Mouse (Mus musculus): ENCODE measurements around the gene Bckdha. TPM values are rescaled to one million over a fixed set of nuclear protein-coding genes. Genes with fewer than 3 reads are reported as not detected.
A peak's percentile ranks its signal among the peaks of the same experiment; 100 is the strongest.

Bckdha gene
- total RNA-seq, 2 experiments from 2014 or later: 58.0 to 78.3 TPM

DNA sequence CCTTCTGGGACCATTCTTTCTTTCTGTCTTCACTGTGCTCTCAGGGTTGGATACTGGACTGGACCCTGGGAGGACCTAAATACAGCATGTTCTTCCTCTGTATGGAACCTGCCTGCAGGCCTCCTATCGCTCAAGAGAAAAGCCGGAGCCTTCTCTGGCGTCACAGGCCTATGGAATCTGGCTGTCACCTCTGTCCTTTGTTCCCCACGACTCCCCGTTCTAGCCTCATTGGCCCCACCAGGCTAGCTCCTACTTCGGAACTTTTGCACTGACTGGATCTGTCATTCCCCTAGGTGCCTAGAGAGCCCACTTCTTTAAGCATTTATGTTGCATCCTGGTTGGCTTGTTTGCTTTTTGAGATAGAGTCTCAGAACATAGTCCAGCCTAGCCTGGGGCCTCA is 25.9 kb upstream of the Bckdha start:
- DNase-seq: no peak
- intact Hi-C loops (cut with DNase I; ENCODE audit: low total_unique reads): no loop called here

DNA sequence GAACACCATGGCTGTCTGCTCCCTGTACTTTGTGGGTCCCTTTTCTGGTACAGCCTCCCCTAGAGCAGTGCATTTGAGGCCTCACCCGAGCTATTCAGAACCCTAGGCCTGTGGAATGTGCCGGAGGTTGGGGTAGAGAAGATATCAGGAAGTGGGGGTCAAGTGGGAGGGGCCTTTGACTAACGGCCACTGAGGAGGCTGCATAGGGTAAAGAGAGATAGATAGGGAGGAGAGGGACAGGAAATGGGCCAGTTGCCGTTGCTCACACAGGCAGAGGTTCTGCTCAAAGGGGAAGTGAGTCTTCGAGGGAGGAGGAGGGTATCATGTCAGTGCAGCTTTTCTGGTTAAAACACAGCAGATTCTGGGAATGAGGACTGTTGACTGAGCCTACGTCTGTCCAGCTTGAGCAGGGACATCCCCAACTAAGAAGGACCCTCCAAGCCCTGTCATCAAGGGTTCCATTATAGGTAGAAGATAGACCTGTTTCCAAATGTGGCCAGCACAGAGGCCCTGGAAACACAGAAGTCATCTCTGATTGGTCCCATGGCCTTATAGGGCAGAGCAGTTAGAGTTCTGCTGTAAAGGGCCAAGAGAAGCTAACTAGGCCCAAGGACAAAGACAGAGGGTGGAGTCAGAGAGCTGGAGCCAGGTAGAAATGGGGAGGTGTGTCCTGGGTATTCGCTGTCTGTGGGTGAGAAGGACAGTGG is 24.8 kb upstream of the Bckdha start:
- DNase-seq: no peak
- intact Hi-C loops (cut with DNase I; ENCODE audit: low total_unique reads): no loop called here

DNA sequence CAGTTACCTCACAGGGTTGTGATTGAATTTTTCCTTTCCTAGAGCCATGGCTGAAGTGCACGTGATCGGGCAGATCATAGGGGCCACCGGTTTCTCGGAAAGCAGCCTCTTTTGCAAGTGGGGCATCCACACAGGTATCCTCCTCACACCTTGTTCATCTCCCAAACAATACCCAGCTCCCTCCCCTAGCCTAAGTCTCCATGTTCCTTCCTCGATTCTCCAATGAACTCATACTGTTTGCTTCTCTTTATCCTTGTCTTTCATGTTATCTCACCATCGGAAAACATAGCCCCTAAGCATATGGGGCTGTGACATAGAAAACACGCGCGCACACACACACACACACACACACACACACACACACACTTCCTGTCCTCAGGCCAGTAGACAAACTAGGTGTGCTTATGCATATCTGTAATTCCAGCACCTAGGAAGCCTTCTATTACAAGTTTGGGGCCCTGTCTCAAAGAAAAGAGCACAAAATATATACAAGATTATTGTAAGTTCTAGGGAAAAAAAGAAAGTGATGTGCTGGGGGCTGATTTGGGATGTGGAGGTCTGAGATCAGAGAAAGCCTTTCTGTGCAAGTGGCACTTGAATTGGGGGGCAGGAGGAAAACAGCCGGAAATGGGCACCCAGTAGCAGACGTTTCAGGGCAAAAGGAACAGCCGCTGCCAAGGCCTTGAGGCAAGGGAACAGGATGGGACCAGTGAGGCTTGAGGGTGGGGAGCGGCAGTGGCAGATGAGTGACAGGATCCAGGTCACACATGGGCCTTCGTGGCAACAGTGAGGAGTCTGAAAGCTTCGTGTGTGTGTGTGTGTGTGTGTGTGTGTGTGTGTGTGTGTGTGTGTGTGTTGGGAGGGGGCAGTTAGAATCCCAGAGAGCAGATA is 22.8 kb upstream of the Bckdha start:
- DNase-seq: no peak
- intact Hi-C loops (cut with DNase I; ENCODE audit: low total_unique reads): no loop called here

DNA sequence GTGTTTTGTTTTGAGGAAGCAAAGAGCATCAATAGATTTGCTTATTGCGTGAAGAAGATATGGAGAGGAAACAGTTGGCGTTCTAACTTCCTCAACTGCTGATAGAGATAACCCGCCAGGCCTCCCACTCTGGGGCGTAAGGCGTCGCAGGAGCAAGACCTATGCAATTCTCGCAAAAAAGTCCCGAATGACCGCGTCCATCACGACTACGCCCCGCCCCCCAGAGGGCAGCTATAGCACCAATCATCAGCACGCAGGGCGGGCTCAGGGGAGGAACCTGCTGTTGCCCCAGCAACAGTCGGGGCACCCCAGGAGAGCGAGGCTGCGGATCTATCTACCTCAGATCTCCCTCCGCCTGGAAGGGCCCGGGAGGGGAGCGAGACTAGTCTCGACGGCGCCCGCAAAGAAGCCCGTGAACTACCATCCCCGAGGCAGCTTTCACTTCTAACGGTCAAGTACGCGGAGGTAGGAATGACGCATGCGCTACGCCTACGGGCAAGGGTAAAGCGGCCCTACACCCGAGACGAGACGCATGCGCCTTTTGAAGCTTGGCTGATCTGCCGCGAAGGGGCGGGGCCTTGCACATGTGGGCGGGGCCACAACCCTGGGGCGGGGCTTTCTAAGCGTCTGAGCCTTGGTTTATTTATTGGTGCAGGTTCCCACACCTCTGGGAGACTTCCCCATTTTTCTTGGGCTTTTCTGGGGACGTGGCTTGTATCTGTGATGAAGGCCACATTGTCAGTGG is 21.9 kb upstream of the Bckdha start, which contains the start of gene B9d2:
Gene B9d2, plus strand, starts transcription at position 267 of the 745 bp plus-strand sequence.
- intact Hi-C loops (cut with DNase I; ENCODE audit: low total_unique reads): no loop called here
- DNase-seq: peak; percentile 94

DNA sequence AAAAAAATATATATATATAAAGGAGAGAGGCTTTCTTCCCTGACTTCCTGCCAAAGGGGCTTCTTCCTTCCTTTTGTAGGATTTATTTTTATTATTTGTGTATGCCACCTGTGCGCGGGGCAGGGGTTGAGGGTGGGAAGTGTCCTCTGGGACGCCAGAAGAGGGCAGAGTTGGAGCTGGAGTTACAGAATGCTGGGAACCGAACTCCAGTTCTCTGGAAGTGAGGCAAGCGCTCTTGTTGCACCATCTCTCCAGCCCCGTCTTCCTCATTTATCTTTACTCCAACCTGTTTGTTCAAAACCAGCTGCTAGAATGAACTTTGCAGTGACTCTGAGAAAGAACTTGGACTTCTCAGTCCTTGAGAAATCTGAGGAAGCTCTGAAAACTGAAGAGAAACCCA is 21.2 kb upstream of the Bckdha start:
- no peak for DNase-seq
- intact Hi-C loops (cut with DNase I; ENCODE audit: low total_unique reads): no loop called here

DNA sequence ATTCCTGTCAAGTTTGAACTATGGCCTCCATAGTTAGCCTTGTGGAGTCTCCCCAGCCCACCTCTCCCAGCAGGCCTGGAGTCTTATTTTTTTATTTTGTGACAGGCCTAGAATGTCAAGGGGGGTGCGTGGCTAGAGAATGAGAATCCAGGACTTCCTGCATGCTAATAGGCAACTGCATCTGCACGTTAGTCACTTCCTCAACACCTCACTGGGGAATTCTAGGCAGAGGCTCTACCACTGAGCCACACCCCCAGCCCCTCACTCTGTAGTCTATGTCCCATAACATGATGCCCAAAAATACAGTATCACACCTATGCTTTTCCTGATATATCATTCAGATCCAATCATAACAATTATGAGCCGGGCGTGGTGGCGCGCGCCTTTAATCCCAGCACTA is 18.2 kb upstream of the Bckdha start:
- intact Hi-C loops (cut with DNase I; ENCODE audit: low total_unique reads): no loop called here
- DNase-seq: no peak

DNA sequence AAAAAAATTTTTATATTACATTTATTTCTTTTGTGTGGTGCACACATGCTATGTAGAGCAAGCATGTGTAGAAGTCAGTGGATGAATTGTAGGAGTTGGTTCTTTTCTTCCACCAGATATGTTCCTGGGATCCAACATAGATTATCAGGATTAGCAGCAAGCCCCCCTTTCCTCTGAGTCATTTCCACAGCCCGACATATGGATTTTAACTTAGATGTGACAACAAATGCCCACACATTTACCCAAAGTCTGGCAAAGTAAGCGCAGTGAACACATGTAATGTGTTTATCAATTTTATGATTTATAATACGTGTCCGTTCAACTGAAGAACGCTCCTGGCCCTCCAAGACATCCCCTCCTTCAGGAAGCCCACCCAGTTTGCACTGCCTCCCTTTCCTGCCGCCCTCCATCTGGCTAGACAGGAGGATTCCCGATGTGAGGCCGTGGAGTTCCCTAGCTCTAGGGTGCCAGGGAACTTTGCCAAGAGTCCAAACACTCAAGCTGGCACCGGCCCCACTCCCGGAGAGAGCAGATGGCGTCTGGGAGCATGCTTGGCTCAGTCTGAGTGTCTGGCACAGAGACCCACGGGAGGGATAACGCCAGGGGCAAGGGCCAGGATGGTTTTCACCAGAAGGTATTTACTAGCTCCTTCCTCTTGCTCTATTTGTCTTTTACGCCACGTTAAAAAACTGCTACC is 17.5 kb upstream of the Bckdha start:
- DNase-seq: peak; percentile 81
- intact Hi-C loops (cut with DNase I; ENCODE audit: low total_unique reads): no loop called here

DNA sequence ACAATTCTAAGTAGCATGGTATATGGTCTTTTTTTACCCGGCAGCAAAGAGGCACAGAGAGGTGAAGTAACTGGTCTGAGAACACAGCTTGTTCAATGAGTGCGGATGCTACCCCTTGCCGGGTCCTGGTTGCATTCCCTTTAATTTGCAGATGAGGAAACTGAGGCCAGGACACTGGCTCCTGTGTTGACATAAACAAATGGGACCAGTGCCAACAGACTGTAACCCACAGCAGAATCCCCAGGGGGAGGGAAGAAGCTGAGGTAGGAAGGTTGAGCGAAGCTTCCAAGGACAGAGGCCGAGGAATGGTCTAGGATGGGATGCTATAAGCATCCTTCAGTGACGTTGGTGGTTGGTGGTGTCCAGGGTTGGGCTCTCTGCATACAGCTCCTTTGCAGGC is 16.6 kb upstream of the Bckdha start:
- intact Hi-C loops (cut with DNase I; ENCODE audit: low total_unique reads): no loop called here
- DNase-seq: no peak

DNA sequence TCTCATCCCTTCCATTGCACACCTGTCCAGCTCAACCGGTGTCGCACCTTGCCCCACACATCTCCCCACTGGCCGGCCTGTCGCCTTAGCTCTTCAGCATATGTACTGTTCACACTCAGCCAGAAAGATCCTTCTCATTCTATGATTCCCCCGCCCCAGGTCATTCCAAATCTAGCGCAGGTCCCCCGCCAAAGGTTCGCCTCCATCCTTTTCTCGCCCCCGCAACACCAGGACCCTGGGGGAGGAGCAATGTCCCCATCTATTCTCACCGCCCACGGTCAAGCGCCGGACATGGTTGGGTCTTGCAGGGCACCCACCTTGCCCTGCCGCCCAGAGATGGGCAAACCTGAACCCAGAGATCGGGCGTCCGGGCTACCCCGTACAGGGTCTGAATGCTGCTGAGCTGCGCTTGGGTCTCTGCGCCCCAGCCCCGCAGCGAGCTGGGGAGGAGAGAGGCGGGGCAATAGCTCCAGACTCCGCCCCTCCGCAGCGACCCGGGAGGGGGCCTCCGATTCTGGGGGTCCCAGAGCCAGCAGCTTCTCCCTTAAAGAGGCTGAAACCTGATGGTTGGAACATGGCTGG is 16.0 kb upstream of the Bckdha start, which contains the start of gene Tmem91:
Gene Tmem91, minus strand, starts transcription at position 448 of the 582 bp plus-strand sequence.
- no peak for DNase-seq
- intact Hi-C loops (cut with DNase I; ENCODE audit: low total_unique reads): no loop called here

DNA sequence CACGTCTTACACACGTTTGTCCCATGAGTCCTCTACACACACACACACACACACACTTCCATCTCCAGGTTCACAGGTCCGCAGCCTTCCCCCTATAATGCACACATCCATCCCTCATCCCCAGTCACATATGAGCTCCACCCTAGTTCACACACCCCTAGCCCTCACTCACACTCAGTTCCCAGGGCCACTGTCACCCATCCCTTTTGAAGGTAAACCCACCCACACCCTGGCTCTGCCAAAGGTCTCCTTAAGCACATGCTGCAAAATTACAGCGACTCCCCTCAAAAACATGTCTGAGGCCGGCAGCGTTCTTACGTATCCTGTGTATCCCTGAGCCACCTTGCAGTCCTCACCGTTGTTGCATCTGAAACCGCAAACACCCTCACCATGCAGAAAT is 15.5 kb upstream of the Bckdha start:
- no peak for DNase-seq
- intact Hi-C loops (cut with DNase I; ENCODE audit: low total_unique reads): no loop called here

DNA sequence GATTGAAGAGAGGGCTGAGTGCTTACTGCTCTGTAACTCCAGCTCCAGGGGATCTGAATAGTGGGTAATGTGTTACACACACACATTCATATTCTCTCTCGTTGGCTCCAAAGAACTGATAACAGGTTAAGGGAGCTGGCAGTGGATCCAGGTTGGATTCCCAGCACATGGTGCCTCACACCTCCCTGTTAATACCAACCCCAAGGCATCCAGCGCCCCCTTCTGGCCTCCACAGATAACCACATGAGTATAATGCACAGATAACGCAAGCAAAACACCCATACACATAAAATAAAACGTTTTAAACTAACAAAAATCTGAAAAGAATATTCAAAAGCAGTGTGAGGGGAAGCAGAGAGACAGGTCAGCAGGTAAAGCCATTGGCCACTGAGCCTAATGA is 13.7 kb upstream of the Bckdha start:
- DNase-seq: no peak
- intact Hi-C loops (cut with DNase I; ENCODE audit: low total_unique reads): no loop called here

DNA sequence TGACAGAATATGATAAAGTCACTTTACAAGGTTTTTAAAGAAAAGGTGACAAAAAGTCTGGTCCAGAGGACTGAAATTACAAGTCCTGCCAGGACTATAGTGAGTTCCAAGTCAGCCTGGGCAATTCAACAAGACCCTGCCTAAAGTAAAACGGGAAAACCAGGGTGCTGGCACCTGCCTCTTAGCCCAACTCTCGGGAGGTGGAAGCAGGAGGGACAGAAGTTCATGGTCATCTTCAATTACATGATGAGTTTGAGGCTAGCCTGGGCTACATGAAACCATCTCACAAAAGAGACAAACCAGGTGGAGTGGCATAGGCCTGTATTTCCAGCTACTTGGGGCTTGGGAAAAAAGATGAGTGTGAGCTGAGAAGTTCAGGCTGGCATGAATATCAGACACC is 12.9 kb upstream of the Bckdha start:
- DNase-seq: no peak
- intact Hi-C loops (cut with DNase I; ENCODE audit: low total_unique reads): no loop called here

DNA sequence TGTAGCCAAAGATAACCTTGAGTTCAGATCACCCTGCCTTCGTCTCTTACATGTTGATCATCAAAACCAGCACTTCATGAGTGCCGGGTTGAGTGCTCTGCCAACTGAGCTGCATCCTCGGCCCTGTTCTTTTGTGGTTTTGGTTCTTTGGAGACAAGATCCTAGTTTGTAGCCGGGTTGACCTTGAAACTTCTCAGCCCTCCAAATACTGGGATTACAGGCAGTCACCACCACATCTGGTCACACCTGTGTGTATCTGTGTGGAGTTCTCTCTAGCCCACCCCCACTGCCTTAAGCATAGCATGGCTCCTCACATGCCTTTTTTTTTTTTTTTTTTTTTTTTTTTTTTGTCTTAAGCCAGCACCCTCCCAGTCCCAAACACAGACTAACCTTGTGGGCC is 11.3 kb upstream of the Bckdha start:
- DNase-seq: no peak
- intact Hi-C loops (cut with DNase I; ENCODE audit: low total_unique reads): no loop called here

DNA sequence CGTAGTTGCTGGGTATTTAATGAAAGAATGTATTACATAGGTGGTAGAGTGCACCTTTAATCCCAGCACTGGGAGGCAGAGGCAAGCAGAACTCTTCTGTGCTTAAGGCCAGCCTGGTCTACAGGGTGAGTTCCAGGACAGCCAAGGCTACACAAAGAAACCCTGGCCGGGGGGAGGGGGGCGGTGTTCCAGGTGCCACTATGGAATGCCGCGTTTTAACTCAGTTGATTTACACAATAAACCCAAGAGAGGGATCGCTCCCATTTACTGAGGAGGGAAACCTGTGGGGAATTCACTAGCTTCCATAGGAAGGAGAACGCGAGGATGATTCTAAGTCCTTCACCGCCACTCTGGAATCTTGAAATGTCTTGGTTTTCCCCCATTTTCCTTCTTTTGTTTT is 10.8 kb upstream of the Bckdha start:
- intact Hi-C loops (cut with DNase I; ENCODE audit: low total_unique reads): no loop called here
- no peak for DNase-seq

DNA sequence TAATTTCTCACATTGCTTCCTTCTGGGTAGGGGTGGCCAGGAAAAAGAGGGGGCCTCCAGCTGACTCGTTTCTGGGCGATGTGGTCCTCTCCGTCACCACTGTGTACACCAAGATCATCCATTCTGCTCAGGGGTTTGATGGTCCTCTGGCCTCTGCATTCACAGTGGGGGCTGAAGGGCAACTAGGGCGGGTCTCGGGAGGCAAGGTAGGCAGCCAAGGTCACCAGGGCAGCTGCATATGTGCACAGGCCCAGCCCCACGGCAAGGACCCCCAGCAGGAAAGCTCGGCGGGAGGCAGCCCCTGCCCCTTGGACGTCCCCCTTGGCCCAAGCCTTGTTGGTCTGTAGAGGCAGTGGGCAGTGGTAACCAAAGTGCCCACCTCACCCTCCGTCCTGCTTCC is 10.4 kb upstream of the Bckdha start:
- intact Hi-C loops (cut with DNase I; ENCODE audit: low total_unique reads): no loop called here
- no peak for DNase-seq

DNA sequence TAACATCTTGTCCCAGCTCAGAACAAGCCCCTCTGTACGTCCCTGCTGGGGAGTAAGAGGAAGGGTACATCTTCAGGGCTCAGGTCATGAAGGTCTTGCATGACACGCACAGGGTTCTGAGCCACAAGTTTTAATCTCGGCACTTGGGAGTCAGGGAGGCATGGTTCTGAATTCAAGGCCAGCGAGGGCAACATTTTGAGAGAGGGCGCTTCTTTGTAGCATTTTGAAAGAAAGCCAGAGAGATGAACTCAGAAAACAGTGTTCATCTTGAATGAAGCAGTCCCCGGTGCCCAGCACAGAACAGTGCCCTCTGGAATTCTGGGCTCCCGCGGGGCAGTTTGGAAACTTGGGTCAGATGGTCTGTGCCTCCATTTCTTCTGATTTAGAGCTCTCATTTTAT is 7.6 kb upstream of the Bckdha start:
- DNase-seq: no peak
- intact Hi-C loops (cut with DNase I; ENCODE audit: low total_unique reads): no loop called here

DNA sequence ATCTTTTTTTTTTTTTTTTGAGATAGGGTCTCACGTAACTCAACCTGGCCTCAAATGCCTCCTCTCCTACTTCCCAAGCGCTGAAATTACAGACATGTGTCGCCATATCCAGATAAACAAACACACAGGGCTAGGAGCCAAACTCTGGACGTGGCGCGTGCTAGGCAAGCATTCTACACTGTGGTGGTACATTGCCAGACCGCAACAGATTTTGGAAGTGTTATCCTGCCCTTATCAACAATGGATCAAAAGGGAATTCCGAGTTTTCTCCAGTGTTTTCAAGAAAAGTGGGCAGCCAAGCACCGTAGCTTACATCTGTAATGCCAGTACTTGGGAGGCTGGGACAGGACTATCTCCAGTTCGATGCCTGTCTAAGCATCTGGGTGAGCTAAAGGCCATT is 996 bp downstream of the Bckdha start:
- DNase-seq: no peak
- intact Hi-C loops (cut with DNase I; ENCODE audit: low total_unique reads): no loop called here

DNA sequence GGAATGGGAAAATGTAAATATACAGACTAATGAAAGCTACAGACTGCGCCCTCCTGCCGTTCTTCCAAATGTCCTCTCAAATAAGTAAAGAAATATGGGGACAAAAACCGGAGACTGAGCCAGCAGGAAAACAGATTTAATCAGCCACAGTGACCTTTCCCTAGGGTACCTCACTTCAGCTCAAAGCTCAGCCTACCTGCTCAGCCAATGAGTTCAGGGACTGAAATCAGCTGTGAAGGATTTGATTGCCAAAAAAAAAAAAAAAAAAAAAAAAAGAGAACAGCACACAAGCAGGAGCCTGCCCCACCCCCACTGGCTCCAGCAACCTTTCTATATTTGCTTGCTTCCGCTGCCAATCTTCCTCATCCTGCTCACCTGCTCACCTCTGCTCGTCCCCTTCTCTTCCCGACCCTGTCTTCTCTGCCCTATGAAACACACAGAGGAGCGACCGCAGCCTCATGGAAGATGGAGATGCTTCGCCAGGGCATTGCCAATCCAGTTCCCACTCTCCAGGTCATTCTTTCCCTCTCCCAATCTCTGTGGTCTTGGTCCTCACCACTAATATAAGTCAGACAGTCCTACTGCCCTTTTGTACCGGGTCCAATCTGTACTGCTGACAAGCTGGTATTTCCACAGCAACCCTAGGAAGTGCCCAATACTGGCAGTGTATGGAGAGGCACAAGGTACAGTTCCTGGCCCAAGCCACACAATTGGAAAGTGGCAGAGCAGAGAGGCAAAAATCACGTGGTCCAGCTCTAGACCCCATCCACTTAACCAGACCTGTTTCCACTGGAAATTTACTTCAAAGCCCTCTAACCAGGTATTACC is 3.0 kb downstream of the Bckdha start:
- intact Hi-C loops (cut with DNase I; ENCODE audit: low total_unique reads): no loop called here
- no peak for DNase-seq

Measured in gastrocnemius, postnatal 14 days (tissue).